Mouse (Mus musculus) urinary bladder, postnatal 36 days (tissue): Measurements from ENCODE around the gene Defa28.
"Not testable (repeated sequence)": the region's sequence is repeated elsewhere in the genome, so short reads cannot be mapped to it uniquely, and the experiment has no call there.

ENCODE experiments used
- DNase-seq, 2 experiments: peaks; one replicate each; pipeline ENCODE4 v3.0.0; 2022; ENCODE audit warnings: low spot score in 2 of 2, mixed read lengths in 1 of 2

Defa28 gene

GRCm38 (mm10) chr8:21582706-21583105 lies at the start of gene Defa28:
Gene Defa28 (plus strand): TSS chr8:21583006.
- not testable (repeated sequence) for DNase-seq

GRCm38 (mm10) chr8:21565086-21565485 lies 17.7 kb upstream of the Defa28 start, which contains the start of gene Defa37:
Gene Defa37 (plus strand): TSS chr8:21565386.
- not testable (repeated sequence) for DNase-seq

GRCm38 (mm10) chr8:21594408-21594807 lies 11.6 kb downstream of the Defa28 start, which contains the start of gene Gm7861:
Gene Gm7861 (minus strand): TSS chr8:21594508.
- DNase-seq = not testable (repeated sequence)

GRCm38 (mm10) chr8:21617883-21618282 lies 35.1 kb downstream of the Defa28 start, which contains the start of gene Defa26:
Gene Defa26 (plus strand): TSS chr8:21618183.
- DNase-seq = not testable (repeated sequence)
